Mouse (Mus musculus) lung, embryonic 16.5 days (tissue): Measurements from ENCODE around the gene Gm960. TPM values are rescaled to one million over a fixed set of nuclear protein-coding genes. Genes with fewer than 3 reads are reported as not detected.
A peak's percentile ranks its signal among the peaks of the same experiment; 100 is the strongest.

Experiments
- ATAC-seq: fragments of 200-750 bp; cut with Nextera tagmentation; 2 replicates; pipeline ENCODE4 v1.8.0; 2017; ENCODE audit warnings: low read depth, mild to moderate bottlenecking, moderate library complexity
- H3K27ac ChIP-seq: fragments of 300-500 bp; sonication (generic); 2 replicates; pipeline ENCODE4 v1.5.1; 2014; ENCODE audit warnings: mild to moderate bottlenecking, control low read depth, low read length
- H3K27me3 ChIP-seq: fragments of 300-500 bp; sonication (generic); 2 replicates; pipeline ENCODE4 v1.6.1; 2014; ENCODE audit warnings: low read depth, low read length, mixed read lengths; ENCODE audit not compliant: control insufficient read depth, insufficient read depth
- H3K36me3 ChIP-seq: fragments of 300-500 bp; sonication (generic); 2 replicates; pipeline ENCODE4 v1.6.1; 2014; ENCODE audit warnings: low read length; ENCODE audit not compliant: control insufficient read depth, insufficient read depth
- H3K4me1 ChIP-seq: fragments of 300-500 bp; sonication (generic); replicated peaks from 2 replicates; pipeline ENCODE4 v1.6.1; 2014; ENCODE audit warnings: low read length, mixed read lengths; ENCODE audit not compliant: control insufficient read depth, insufficient read depth
- H3K4me2 ChIP-seq: fragments of 300-500 bp; sonication (generic); 2 replicates; pipeline ENCODE4 v1.6.1; 2014; ENCODE audit warnings: low read depth, low read length, control low read depth
- H3K4me3 ChIP-seq: fragments of 300-500 bp; sonication (generic); 2 replicates; pipeline ENCODE4 v1.5.1; 2014; ENCODE audit warnings: mild to moderate bottlenecking, low read length, control low read depth
- H3K9ac ChIP-seq: fragments of 300-500 bp; sonication (generic); 2 replicates; pipeline ENCODE4 v1.6.1; 2014; ENCODE audit warnings: low read length, control low read depth
- H3K9me3 ChIP-seq: fragments of 300-500 bp; sonication (generic); 2 replicates; pipeline ENCODE4 v1.6.1; 2016; ENCODE audit warnings: low read length; ENCODE audit not compliant: control insufficient read depth
- WGBS: fragments of 180-500 bp; shearing (Covaris S2); extraction: QIAGEN DNeasy Blood & Tissue Kit; methylation state at CpG from one replicate; pipeline ENCODE4 v1.1.7; 2014; 5-methylcytosine and 5-hydroxymethylcytosine counted together
- polyA plus RNA-seq: library from polyadenylated mRNA; unstranded; fragments of >200 nt; fragmentation: Nextera tagmentation; extraction: Ambion mirVana; gene quantifications from 2 replicates; pipeline ENCODE4 v1.2.1, GENCODE M21; 2015

Gm960 gene
- polyA plus RNA-seq, 1 experiment from 2014 or later: 3.3 TPM

DNA sequence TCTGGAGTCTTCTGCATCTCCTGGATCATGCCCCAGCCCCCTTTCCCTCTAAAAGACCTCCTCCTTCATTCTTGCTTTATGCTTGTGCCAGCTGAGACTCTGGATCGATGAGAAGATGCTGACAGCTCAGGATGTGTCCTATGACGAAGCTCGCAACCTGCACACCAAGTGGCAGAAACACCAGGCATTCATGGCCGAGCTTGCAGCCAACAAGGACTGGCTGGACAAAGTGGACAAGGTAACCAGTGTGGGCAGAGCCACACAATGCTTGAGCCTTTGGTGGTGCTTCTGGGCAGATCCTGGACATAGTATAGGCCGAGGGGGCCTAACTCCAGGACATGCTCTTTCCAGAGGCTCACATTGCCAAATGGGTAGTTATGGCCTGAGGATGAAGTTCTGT, 41.3 kb upstream of the Gm960 start:
- Histone ChIP-seq H3K4me2 (no peak overlapping the region), H3K4me3 (no peak overlapping the region), H3K9me3 (no peaks in the 10 kb centered on the region), H3K36me3 (0 out of 2 replicates have a peak, but pooled peaks cover 2% of the 10 kb centered on the region), H3K9ac (no peak overlapping the region), H3K27me3 (no peaks in the 10 kb centered on the region), H3K27ac (no peak overlapping the region), H3K4me1 (no peaks in the 10 kb centered on the region)
- WGBS: 82% methylated on average over 5 of the region's 5 CpGs
- ATAC-seq: no peak

DNA sequence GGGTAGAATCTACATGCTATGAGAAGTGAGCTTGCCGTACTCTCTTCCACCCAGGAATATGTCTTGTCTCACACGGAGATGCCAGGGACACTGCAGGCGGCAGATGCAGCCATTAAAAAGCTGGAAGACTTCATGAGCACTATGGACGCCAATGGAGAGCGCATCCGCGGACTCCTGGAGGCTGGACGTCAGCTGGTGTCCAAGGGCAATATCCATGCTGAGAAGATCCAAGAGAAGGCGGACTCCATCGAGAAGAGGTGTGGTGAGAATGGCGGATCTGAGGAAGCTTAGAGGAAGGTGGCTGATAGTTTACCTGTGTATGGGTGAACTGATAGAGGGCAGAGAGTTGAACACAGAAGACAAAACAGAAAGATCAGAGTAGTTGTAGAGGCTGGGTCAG, 40.6 kb upstream of the Gm960 start:
- no peak overlapping the region for H3K9ac ChIP-seq
- H3K4me3 ChIP-seq: no peak overlapping the region
- no peak for ATAC-seq
- H3K27ac ChIP-seq: no peak overlapping the region
- H3K4me1 ChIP-seq: no peaks in the 10 kb centered on the region
- no peaks in the 10 kb centered on the region for H3K27me3 ChIP-seq
- 86% methylated on average over 11 of the region's 11 CpGs for WGBS
- no peak overlapping the region for H3K4me2 ChIP-seq
- H3K9me3 ChIP-seq: no peaks in the 10 kb centered on the region
- H3K36me3 ChIP-seq: 0 out of 2 replicates have a peak, but pooled peaks cover 2% of the 10 kb centered on the region

GRCm38 (mm10) chr19:4737866-4738265, 39.4 kb upstream of the Gm960 start:
- no peak for ATAC-seq
- WGBS: 78% methylated on average over 13 of the region's 13 CpGs

GRCm38 (mm10) chr19:4733052-4733451, 34.6 kb upstream of the Gm960 start:
- H3K9ac ChIP-seq: no peak overlapping the region
- no peak overlapping the region for H3K27ac ChIP-seq
- H3K4me3 ChIP-seq: no peak overlapping the region
- no peak overlapping the region for H3K4me2 ChIP-seq
- WGBS: 80% methylated on average over 3 of the region's 3 CpGs
- H3K36me3 ChIP-seq: no peaks in the 10 kb centered on the region
- H3K4me1 ChIP-seq: no peaks in the 10 kb centered on the region
- no peaks in the 10 kb centered on the region for H3K27me3 ChIP-seq
- ATAC-seq: no peak
- no peaks in the 10 kb centered on the region for H3K9me3 ChIP-seq

More at GRCm38 (mm10) chr19:4737866-4738265, 39.4 kb upstream of the Gm960 start:
- Histone ChIP-seq H3K9ac (no peak overlapping the region), H3K36me3 (0 out of 2 replicates have a peak, but pooled peaks cover 2% of the 10 kb centered on the region), H3K27ac (no peak overlapping the region), H3K4me3 (no peak overlapping the region), H3K4me1 (no peaks in the 10 kb centered on the region), H3K9me3 (no peaks in the 10 kb centered on the region), H3K4me2 (no peak overlapping the region), H3K27me3 (no peaks in the 10 kb centered on the region)

GRCm38 (mm10) chr19:4729186-4729585, 30.7 kb upstream of the Gm960 start:
- no peak for ATAC-seq
- Histone ChIP-seq H3K9me3 (no peaks in the 10 kb centered on the region), H3K4me3 (no peak overlapping the region), H3K27me3 (no peaks in the 10 kb centered on the region), H3K4me2 (no peak overlapping the region), H3K36me3 (no peaks in the 10 kb centered on the region), H3K9ac (no peak overlapping the region), H3K4me1 (no peaks in the 10 kb centered on the region), H3K27ac (no peak overlapping the region)
- 59% methylated on average over 9 of the region's 9 CpGs for WGBS

DNA sequence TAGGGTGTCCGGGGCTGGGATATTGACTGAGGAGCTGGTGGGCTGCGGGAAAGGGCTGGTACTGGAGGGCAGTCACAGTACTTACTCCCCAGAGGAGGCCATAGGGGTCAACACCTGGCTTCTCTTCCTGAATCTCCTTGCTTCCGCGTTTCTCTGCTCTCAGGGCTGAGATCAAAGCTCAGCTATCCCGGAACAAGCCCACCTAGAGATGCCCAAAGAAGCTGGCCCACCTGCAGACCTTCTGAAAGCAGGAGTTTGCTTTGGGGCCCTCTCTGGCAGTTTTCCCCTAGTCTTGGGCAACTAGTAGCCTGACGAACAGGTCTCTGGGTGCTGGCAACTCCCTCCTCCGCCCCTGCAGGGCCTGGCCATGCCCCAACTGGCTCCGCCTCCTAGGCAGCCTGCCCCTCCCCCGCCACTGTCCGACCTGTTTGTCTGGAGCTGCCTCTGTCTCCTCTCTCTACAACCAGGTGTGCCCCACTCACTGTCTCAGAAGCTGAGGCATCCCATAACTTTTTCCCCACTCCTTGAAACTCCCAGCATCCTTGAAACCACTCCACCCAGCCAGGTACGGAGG, 22.3 kb upstream of the Gm960 start:
- no peaks in the 10 kb centered on the region for H3K9me3 ChIP-seq
- 16% methylated on average over 11 of the region's 11 CpGs for WGBS
- H3K9ac ChIP-seq: peak overlapping the region; percentile 39; the same call in 1 of the 2 replicates
- H3K36me3 ChIP-seq: no peaks in the 10 kb centered on the region
- peak; percentile 47; the same call in 1 of the 2 replicates for ATAC-seq
- peaks cover 5% of the 10 kb centered on the region for H3K4me1 ChIP-seq
- H3K27me3 ChIP-seq: no peaks in the 10 kb centered on the region
- peak overlapping the region; percentile 22 for H3K4me3 ChIP-seq
- peak overlapping the region; percentile 33 for H3K4me2 ChIP-seq
- peak overlapping the region; percentile 37; the same call in 1 of the 2 replicates for H3K27ac ChIP-seq

GRCm38 (mm10) chr19:4720112-4720511, 21.6 kb upstream of the Gm960 start:
- no peak for ATAC-seq
- Histone ChIP-seq H3K36me3 (no peaks in the 10 kb centered on the region), H3K9me3 (no peaks in the 10 kb centered on the region), H3K4me3 (no peak overlapping the region), H3K4me2 (peak overlapping the region; percentile 33; the same call in 1 of the 2 replicates), H3K27ac (no peak overlapping the region), H3K27me3 (no peaks in the 10 kb centered on the region), H3K4me1 (peaks cover 5% of the 10 kb centered on the region), H3K9ac (no peak overlapping the region)
- WGBS: 71% methylated on average over 15 of the region's 15 CpGs

GRCm38 (mm10) chr19:4719351-4719764, 20.9 kb upstream of the Gm960 start:
- Histone ChIP-seq H3K36me3 (no peaks in the 10 kb centered on the region), H3K4me1 (peaks cover 5% of the 10 kb centered on the region), H3K27me3 (peaks cover 7% of the 10 kb centered on the region), H3K9ac (no peak overlapping the region), H3K4me3 (no peak overlapping the region), H3K9me3 (no peaks in the 10 kb centered on the region), H3K4me2 (peak overlapping the region; percentile 19; the same call in 1 of the 2 replicates), H3K27ac (peak overlapping the region; percentile 30)
- 14% methylated on average over 5 of the region's 5 CpGs for WGBS
- peak; percentile 86 for ATAC-seq

DNA sequence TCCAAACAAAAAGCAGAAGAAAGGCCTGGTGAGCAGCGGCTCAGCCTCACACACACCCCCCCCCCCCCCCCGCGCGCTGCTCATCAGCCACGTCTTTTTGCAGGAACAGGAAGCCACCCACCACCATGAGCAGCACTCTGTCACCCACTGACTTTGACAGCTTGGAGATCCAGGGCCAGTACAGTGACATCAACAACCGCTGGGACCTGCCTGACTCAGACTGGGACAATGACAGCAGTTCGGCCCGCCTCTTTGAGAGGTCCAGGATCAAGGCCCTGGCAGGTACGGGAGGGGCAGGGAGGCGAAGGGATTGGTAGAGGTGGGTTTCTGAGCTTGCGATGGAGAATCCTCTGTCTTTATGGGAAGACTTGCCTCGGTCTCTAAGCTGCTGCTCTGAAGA, 20.2 kb upstream of the Gm960 start:
- Histone ChIP-seq H3K4me3 (no peak overlapping the region), H3K9ac (no peak overlapping the region), H3K4me2 (peak overlapping the region; percentile 19; the same call in 1 of the 2 replicates), H3K36me3 (no peaks in the 10 kb centered on the region), H3K4me1 (peaks cover 5% of the 10 kb centered on the region), H3K9me3 (no peaks in the 10 kb centered on the region), H3K27me3 (peaks cover 12% of the 10 kb centered on the region), H3K27ac (no peak overlapping the region)
- ATAC-seq: no peak
- 24% methylated on average over 9 of the region's 12 CpGs for WGBS
